Mouse (Mus musculus): ENCODE results near the gene Ttll12.

Gene Ttll12

DNA sequence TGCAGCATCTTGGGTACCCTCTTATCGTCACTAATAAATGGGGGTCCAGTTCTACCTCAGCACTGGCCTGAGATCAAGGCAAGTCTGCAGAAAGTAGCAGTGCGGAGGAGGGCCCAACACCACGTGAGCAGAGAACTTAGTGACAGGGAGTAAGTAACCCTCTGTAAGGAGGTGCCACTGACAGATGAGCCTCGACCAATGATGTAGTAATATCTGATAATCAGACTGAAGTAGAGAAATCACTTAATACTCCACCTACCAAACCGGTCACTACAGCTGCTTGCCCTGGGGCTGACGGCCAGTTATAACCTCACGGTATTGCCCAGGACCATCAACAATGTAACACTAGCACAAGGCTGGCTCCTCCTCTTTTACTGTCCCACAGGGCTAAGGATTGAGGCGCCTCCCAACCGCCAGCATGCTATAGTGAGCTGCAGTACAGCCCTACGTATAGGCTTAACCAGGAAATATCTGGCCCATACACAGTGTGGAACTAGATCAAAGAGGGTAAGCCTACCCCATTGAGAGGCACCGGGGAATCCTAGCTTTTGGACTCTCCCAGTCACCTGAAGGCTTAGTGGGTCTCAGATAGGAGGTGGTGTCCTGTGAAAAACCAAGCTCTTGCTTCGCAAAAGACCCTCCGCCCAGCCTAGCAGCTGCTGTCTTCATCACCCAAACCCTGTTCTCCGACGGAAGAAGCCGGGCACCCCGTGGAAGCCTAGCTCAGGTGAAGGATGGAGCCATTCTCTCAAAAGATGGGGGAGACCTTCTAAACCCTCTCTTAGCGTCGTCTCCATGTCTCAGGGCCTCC is 1.1 kb downstream of the Ttll12 start:
- peak; percentile 31 for DNase-seq (ENCODE audit: inconsistent ontology term)

DNA sequence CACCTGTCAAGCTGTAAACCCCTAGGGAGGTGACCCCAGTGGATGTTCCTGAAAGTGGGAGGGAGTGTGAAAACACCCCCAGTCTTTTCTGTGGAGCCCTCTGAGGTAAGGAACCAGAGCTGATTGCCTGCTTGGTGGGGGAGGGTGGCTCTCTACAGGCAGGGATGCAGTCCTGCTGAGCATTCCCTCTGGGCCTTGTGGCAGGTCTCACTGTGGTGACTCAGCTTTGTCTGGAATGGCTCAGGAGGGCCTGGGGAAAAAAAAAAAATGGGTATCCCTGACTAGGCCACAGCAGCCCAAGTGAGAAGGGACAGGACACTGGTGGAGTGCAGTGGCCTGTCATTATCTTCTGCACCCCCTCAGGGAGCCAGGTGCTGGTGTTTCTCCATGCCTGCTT is 1.8 kb downstream of the Ttll12 start:
- DNase-seq (ENCODE audit: inconsistent ontology term) = peak; percentile 71

DNA sequence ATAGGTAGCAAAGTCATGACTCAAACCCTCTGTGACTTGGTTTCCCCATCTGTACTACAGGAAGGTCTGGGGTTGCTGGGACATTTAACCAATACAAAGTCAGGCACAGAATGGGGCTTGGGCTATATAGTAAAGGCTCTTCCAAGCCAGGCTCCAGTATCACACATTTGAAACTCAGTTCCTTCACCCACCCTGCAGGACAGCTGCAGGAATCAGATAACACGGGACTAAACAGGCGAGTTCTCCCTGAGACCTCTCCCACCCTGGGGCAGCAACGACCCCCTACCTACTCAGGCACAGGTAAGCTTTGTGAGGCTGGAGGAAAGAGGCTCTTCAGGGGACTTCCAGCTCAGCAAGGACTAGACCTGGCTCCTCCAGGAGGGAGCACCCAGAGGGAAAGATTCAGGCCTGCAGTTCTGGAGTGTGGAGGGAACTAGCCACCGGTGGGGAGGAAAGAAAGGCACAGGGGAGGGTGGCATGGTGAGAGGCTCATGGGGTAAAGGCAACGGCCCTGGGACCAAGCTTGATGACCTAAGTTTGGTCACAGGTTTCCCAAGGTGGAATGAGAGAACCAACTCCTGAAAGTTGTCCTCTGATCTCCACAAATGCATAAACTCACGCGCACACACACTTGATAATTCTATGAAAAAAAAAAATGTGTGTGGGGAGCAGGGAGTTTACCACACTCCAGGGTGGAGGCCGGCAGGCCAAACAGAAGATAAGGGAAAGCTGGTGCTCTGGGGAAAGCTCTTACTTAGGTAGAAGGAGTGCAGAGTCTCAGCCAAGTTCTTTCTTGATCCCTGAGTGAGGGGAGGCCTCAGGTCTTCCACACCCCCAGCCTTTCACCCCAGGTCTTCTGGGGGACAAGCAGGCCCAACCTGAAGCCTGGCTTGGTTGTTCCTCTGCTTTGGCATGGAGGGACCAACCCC is 2.4 kb downstream of the Ttll12 start:
- DNase-seq (ENCODE audit: inconsistent ontology term) = peak; percentile 4

- DNase-seq (ENCODE audit: inconsistent ontology term) = no peak
Measured at GRCm38 (mm10) chr15:83591758-83592157, 3.2 kb downstream of the Ttll12 start.

DNA sequence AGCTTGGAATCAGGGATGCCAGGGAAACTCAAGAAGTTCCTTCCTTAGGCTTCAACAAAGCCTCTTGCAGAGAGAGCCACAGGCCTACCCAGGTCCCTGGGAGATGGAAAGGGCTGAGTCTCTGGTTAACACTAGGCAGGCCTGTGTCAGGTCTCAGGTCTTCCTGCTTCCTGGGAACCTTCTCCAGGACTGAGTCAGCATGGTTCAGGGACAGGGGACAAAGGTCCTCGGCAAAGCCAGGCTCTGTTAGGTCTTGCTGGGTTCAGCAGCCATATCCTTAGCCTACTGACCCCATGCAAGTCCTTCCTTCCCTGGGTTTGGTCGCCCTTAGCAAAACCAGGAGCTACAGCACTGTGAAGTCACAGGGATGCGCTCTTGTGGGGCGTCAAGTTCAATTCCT is 4.1 kb downstream of the Ttll12 start:
- DNase-seq (ENCODE audit: inconsistent ontology term) = no peak

DNA sequence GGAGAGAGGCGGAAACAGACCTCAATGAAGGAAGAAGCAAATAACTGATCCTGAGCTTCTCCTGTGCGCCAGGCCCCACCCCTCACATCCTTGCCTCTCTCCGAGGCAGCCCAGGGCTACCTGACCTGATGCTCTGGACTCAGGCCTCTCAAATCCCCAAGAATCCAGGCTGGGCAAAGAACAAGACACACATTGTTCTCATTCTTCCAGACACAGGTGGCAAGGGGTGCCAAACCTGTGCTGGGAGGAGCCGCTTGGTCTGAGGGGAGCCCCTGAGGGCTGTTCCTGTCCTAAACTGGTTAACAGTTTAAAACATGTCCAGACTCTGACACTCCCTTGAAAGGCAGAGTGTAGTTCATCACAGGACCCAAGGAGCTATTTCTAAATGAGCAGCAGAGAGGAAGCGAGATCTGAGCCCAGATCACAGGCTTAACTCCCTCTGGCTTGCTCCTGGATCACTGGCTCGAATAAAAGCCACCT is 10.2 kb downstream of the Ttll12 start:
- no peak for DNase-seq (ENCODE audit: inconsistent ontology term)

- peak; percentile 48 for DNase-seq (ENCODE audit: inconsistent ontology term)
Measured at GRCm38 (mm10) chr15:83583419-83584156, 11.4 kb downstream of the Ttll12 start.

GRCm38 (mm10) chr15:83582931-83583330 is 12.0 kb downstream of the Ttll12 start:
- DNase-seq (ENCODE audit: inconsistent ontology term) = no peak

GRCm38 (mm10) chr15:83576651-83577050 is 18.3 kb downstream of the Ttll12 start:
- DNase-seq (ENCODE audit: inconsistent ontology term) = no peak

GRCm38 (mm10) chr15:83575543-83575942 is 19.4 kb downstream of the Ttll12 start:
- no peak for DNase-seq (ENCODE audit: inconsistent ontology term)

GRCm38 (mm10) chr15:83574731-83575351 is 20.1 kb downstream of the Ttll12 start:
- peak; percentile 74 for DNase-seq (ENCODE audit: inconsistent ontology term)

- no peak for DNase-seq (ENCODE audit: inconsistent ontology term)
Measured at GRCm38 (mm10) chr15:83573606-83574005, 21.4 kb downstream of the Ttll12 start.

DNA sequence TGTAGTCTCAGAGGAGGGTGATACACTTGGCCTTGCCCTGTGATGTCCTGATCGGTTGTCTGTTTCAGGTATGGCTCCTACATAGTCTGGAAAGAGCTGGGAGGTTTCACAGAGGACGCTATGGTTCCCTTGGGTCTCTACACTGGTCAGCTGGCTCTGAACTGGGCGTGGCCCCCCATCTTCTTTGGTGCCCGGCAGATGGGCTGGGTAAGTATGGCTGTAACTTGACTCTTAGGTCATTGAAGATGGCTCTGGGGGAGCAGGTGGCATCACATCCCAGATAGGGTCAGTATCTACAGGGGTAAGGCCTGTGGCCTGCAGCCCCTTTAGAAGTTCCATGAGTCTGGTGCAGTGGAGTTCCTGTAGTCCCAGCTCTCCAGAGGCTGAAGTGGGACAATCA is 22.8 kb downstream of the Ttll12 start:
- no peak for DNase-seq (ENCODE audit: inconsistent ontology term)

DNA sequence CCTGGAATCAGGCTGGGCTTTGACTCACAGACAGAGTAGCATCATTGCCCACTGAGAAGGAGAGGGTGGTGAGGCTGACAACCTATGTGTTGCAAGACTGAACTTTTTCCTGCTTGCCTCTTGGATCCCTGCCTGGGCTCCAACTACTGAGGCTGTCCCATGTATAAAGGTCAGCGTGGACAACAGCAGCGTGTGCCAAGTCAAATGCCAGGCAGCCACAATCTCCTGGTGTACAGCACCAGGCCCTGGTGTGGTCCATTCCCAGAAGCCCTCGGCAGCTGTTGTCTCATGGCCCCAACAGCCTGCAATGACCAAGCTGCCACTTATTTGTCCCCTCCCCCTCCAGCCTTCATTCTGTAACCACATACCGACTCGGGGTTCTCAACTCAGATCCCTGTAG is 23.3 kb downstream of the Ttll12 start:
- DNase-seq (ENCODE audit: inconsistent ontology term) = peak; percentile 7

- no peak for DNase-seq (ENCODE audit: inconsistent ontology term)
Measured at GRCm38 (mm10) chr15:83570641-83571040, 24.3 kb downstream of the Ttll12 start.

GRCm38 (mm10) chr15:83569682-83570081 is 25.3 kb downstream of the Ttll12 start:
- no peak for DNase-seq (ENCODE audit: inconsistent ontology term)

- DNase-seq (ENCODE audit: inconsistent ontology term) = no peak
Measured at GRCm38 (mm10) chr15:83568544-83568943, 26.4 kb downstream of the Ttll12 start.

DNA sequence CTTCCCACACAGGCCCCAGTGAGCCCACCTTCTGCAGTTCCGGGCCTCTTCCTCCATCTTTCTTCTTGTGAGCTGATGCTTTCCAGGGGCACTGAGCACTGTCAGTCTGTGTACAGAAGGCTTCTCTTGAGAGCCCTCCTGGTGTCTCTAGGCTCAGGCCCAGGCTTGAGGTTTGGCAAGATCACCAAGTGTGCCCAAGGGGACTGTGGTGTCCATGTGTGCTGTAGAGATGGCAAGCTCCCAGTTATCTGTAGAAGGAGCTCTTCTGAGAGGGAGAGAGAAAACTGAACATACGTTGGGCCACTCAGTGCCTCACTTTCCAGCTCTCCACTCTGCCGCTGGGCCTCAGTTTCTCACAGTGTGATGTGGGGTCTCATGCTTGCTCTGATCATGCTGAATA is 27.2 kb downstream of the Ttll12 start:
- DNase-seq (ENCODE audit: inconsistent ontology term) = peak; percentile 48

- no peak for DNase-seq (ENCODE audit: inconsistent ontology term)
Measured at GRCm38 (mm10) chr15:83566006-83566405, 29.0 kb downstream of the Ttll12 start.

GRCm38 (mm10) chr15:83565434-83565833 is 29.5 kb downstream of the Ttll12 start:
- DNase-seq (ENCODE audit: inconsistent ontology term) = peak; percentile 85
